Mouse (Mus musculus) midbrain, embryonic 15.5 days (tissue): ENCODE measurements around the gene Coro7. TPM values are rescaled to one million over a fixed set of nuclear protein-coding genes. Genes with fewer than 3 reads are reported as not detected.

ENCODE experiments used
- ATAC-seq: fragments of 200-750 bp; cut with Nextera tagmentation; replicated peaks from 2 replicates; pipeline ENCODE4 v1.8.0; 2017; ENCODE audit warnings: moderate TSS enrichment
- H3K27ac ChIP-seq: fragments of 300-500 bp; sonication (generic); 2 replicates; pipeline ENCODE4 v1.5.1; 2015; ENCODE audit warnings: mild to moderate bottlenecking, inconsistent platforms
- H3K27me3 ChIP-seq: fragments of 300-500 bp; sonication (generic); replicated peaks from 2 replicates; pipeline ENCODE4 v1.6.1; 2015; ENCODE audit warnings: inconsistent platforms
- H3K36me3 ChIP-seq: fragments of 300-500 bp; sonication (generic); replicated peaks from 2 replicates; pipeline ENCODE4 v1.6.1; 2015; ENCODE audit warnings: inconsistent platforms
- H3K4me1 ChIP-seq: fragments of 300-500 bp; sonication (generic); 2 replicates; pipeline ENCODE4 v1.6.1; 2015; ENCODE audit warnings: inconsistent platforms
- H3K4me2 ChIP-seq: fragments of 300-500 bp; sonication (generic); 2 replicates; pipeline ENCODE4 v1.6.1; 2015; ENCODE audit warnings: inconsistent platforms, mild to moderate bottlenecking, moderate library complexity
- H3K4me3 ChIP-seq: fragments of 300-500 bp; sonication (generic); 2 replicates; pipeline ENCODE4 v1.5.1; 2015; ENCODE audit warnings: mild to moderate bottlenecking, inconsistent platforms
- H3K9ac ChIP-seq: fragments of 300-500 bp; sonication (generic); 2 replicates; pipeline ENCODE4 v1.6.1; 2015; ENCODE audit warnings: mild to moderate bottlenecking, inconsistent platforms
- H3K9me3 ChIP-seq: fragments of 300-500 bp; sonication (generic); 2 replicates; pipeline ENCODE4 v1.6.1; 2016; ENCODE audit warnings: inconsistent platforms
- WGBS: fragments of 180-500 bp; shearing (Covaris S2); methylation state at CpG from one replicate; pipeline ENCODE4 v1.1.7; 2015; ENCODE audit warnings: mixed read lengths; 5-methylcytosine and 5-hydroxymethylcytosine counted together
- polyA plus RNA-seq: library from polyadenylated mRNA; unstranded; fragments of >200 nt; fragmentation: Nextera tagmentation; extraction: Ambion mirVana; gene quantifications from 2 replicates; pipeline ENCODE4 v1.2.1, GENCODE M21; 2015

Coro7 gene
- polyA plus RNA-seq, 1 experiment from 2014 or later: 33.2 TPM

GRCm38 (mm10) chr16:4676836-4677235, 2.7 kb downstream of the Coro7 start:
- WGBS: 100% methylated on average over 5 of the region's 5 CpGs
- Histone ChIP-seq H3K9me3 (no peaks in the 10 kb centered on the region), H3K9ac (no peak overlapping the region), H3K36me3 (peaks cover 9% of the 10 kb centered on the region), H3K4me2 (no peak overlapping the region), H3K27me3 (no peaks in the 10 kb centered on the region), H3K4me1 (peaks cover 14% of the 10 kb centered on the region), H3K4me3 (no peak overlapping the region), H3K27ac (no peak overlapping the region)
- ATAC-seq: no peak

GRCm38 (mm10) chr16:4674091-4674490, 5.5 kb downstream of the Coro7 start:
- no peaks in the 10 kb centered on the region for H3K9me3 ChIP-seq
- H3K36me3 ChIP-seq: peaks cover 9% of the 10 kb centered on the region
- H3K4me2 ChIP-seq: no peak overlapping the region
- H3K9ac ChIP-seq: no peak overlapping the region
- 86% methylated on average over 4 of the region's 4 CpGs for WGBS
- no peak overlapping the region for H3K4me3 ChIP-seq
- peaks cover 12% of the 10 kb centered on the region for H3K4me1 ChIP-seq
- no peak overlapping the region for H3K27ac ChIP-seq
- ATAC-seq: no peak
- no peaks in the 10 kb centered on the region for H3K27me3 ChIP-seq

GRCm38 (mm10) chr16:4670317-4670716, 9.3 kb downstream of the Coro7 start:
- Histone ChIP-seq H3K9ac (no peak overlapping the region), H3K4me3 (no peak overlapping the region), H3K27me3 (no peaks in the 10 kb centered on the region), H3K36me3 (peaks cover 11% of the 10 kb centered on the region), H3K9me3 (no peaks in the 10 kb centered on the region), H3K27ac (no peak overlapping the region), H3K4me2 (no peak overlapping the region), H3K4me1 (no peaks in the 10 kb centered on the region)
- ATAC-seq: no peak
- WGBS: 80% methylated on average over 5 of the region's 5 CpGs

GRCm38 (mm10) chr16:4667190-4667808, 12.3 kb downstream of the Coro7 start:
- ATAC-seq: peak; percentile 90
- H3K36me3 ChIP-seq: peaks cover 16% of the 10 kb centered on the region; the same call in 1 of the 2 replicates
- no peak overlapping the region for H3K4me2 ChIP-seq
- H3K9me3 ChIP-seq: no peaks in the 10 kb centered on the region
- no peaks in the 10 kb centered on the region for H3K4me1 ChIP-seq
- no peak overlapping the region for H3K4me3 ChIP-seq
- WGBS: 23% methylated on average over 3 of the region's 3 CpGs
- H3K9ac ChIP-seq: no peak overlapping the region
- no peak overlapping the region for H3K27ac ChIP-seq
- H3K27me3 ChIP-seq: no peaks in the 10 kb centered on the region

- 95% methylated on average over 2 of the region's 2 CpGs for WGBS
- no peak for ATAC-seq
Measured at GRCm38 (mm10) chr16:4665726-4666125, 13.9 kb downstream of the Coro7 start.

GRCm38 (mm10) chr16:4663806-4664205, 15.8 kb downstream of the Coro7 start:
- H3K4me1 ChIP-seq: peaks cover 5% of the 10 kb centered on the region
- H3K4me3 ChIP-seq: no peak overlapping the region
- no peak overlapping the region for H3K9ac ChIP-seq
- no peak overlapping the region for H3K27ac ChIP-seq
- 87% methylated on average over 2 of the region's 2 CpGs for WGBS
- no peaks in the 10 kb centered on the region for H3K9me3 ChIP-seq
- no peak overlapping the region for H3K4me2 ChIP-seq
- peaks cover 28% of the 10 kb centered on the region; the same call in 1 of the 2 replicates for H3K36me3 ChIP-seq
- no peaks in the 10 kb centered on the region for H3K27me3 ChIP-seq
- ATAC-seq: no peak

More at GRCm38 (mm10) chr16:4665726-4666125, 13.9 kb downstream of the Coro7 start:
- Histone ChIP-seq H3K27ac (no peak overlapping the region), H3K9me3 (no peaks in the 10 kb centered on the region), H3K4me3 (no peak overlapping the region), H3K4me1 (no peaks in the 10 kb centered on the region), H3K36me3 (peaks cover 24% of the 10 kb centered on the region; the same call in 1 of the 2 replicates), H3K9ac (no peak overlapping the region), H3K4me2 (no peak overlapping the region), H3K27me3 (no peaks in the 10 kb centered on the region)

- no peaks in the 10 kb centered on the region for H3K9me3 ChIP-seq
- no peak overlapping the region for H3K9ac ChIP-seq
- 89% methylated on average over 2 of the region's 2 CpGs for WGBS
- H3K4me2 ChIP-seq: no peak overlapping the region
- no peak overlapping the region for H3K27ac ChIP-seq
- ATAC-seq: no peak
- H3K36me3 ChIP-seq: peaks cover 27% of the 10 kb centered on the region; the same call in 1 of the 2 replicates
- peaks cover 5% of the 10 kb centered on the region for H3K4me1 ChIP-seq
- H3K4me3 ChIP-seq: no peak overlapping the region
- no peaks in the 10 kb centered on the region for H3K27me3 ChIP-seq
Measured at GRCm38 (mm10) chr16:4661605-4662004, 18.0 kb downstream of the Coro7 start.

GRCm38 (mm10) chr16:4659326-4659725, 20.3 kb downstream of the Coro7 start:
- H3K27ac ChIP-seq: no peak overlapping the region
- H3K4me3 ChIP-seq: no peak overlapping the region
- no peak for ATAC-seq
- no peak overlapping the region for H3K4me2 ChIP-seq
- 15% methylated on average over 2 of the region's 2 CpGs for WGBS
- peaks cover 16% of the 10 kb centered on the region; the same call in 1 of the 2 replicates for H3K36me3 ChIP-seq
- H3K4me1 ChIP-seq: peaks cover 21% of the 10 kb centered on the region
- no peak overlapping the region for H3K9ac ChIP-seq
- no peaks in the 10 kb centered on the region for H3K27me3 ChIP-seq
- H3K9me3 ChIP-seq: no peaks in the 10 kb centered on the region

GRCm38 (mm10) chr16:4658781-4659245, 20.8 kb downstream of the Coro7 start:
- 33% methylated on average over 11 of the region's 11 CpGs for WGBS
- Histone ChIP-seq H3K9me3 (no peaks in the 10 kb centered on the region), H3K27ac (no peak overlapping the region), H3K9ac (no peak overlapping the region), H3K4me3 (no peak overlapping the region), H3K4me2 (no peak overlapping the region), H3K4me1 (peaks cover 21% of the 10 kb centered on the region), H3K27me3 (no peaks in the 10 kb centered on the region), H3K36me3 (peaks cover 16% of the 10 kb centered on the region; the same call in 1 of the 2 replicates)
- 0 out of 2 replicates have a peak, but pooled peaks have one; percentile 45 for ATAC-seq

GRCm38 (mm10) chr16:4656571-4657081, 23.0 kb downstream of the Coro7 start:
- no peaks in the 10 kb centered on the region for H3K9me3 ChIP-seq
- ATAC-seq: no peak
- peaks cover 21% of the 10 kb centered on the region for H3K4me1 ChIP-seq
- 63% methylated on average over 9 of the region's 9 CpGs for WGBS
- peaks cover 13% of the 10 kb centered on the region for H3K36me3 ChIP-seq
- H3K9ac ChIP-seq: no peak overlapping the region
- no peak overlapping the region for H3K27ac ChIP-seq
- no peak overlapping the region for H3K4me3 ChIP-seq
- H3K4me2 ChIP-seq: no peak overlapping the region
- H3K27me3 ChIP-seq: no peaks in the 10 kb centered on the region

- Histone ChIP-seq H3K27ac (peak overlapping the region; percentile 48; the same call in 1 of the 2 replicates), H3K9ac (no peak overlapping the region), H3K4me3 (no peak overlapping the region), H3K27me3 (no peaks in the 10 kb centered on the region), H3K36me3 (peaks cover 8% of the 10 kb centered on the region; the same call in 1 of the 2 replicates), H3K4me2 (no peak overlapping the region), H3K4me1 (peaks cover 21% of the 10 kb centered on the region), H3K9me3 (no peaks in the 10 kb centered on the region)
- ATAC-seq: peak; percentile 76; the same call in 1 of the 2 replicates
- WGBS: 22% methylated on average over 11 of the region's 11 CpGs
Measured at GRCm38 (mm10) chr16:4655764-4656570, 23.6 kb downstream of the Coro7 start.

- H3K4me2 ChIP-seq: no peak overlapping the region
- peak overlapping the region; percentile 48; the same call in 1 of the 2 replicates for H3K27ac ChIP-seq
Measured at GRCm38 (mm10) chr16:4655251-4655734, 24.3 kb downstream of the Coro7 start.

More at GRCm38 (mm10) chr16:4655251-4655734, 24.3 kb downstream of the Coro7 start:
- Histone ChIP-seq H3K9me3 (no peaks in the 10 kb centered on the region), H3K9ac (no peak overlapping the region), H3K4me1 (peaks cover 21% of the 10 kb centered on the region), H3K36me3 (peaks cover 4% of the 10 kb centered on the region; the same call in 1 of the 2 replicates), H3K4me3 (no peak overlapping the region), H3K27me3 (no peaks in the 10 kb centered on the region)
- no peak for ATAC-seq
- 63% methylated on average over 4 of the region's 4 CpGs for WGBS
